Mouse (Mus musculus) G1E (cell line): Measurements from ENCODE around the gene Smug1. TPM values are rescaled to one million over a fixed set of nuclear protein-coding genes. Genes with fewer than 3 reads are reported as not detected.

ENCODE experiments used
- ATAC-seq: 2 replicates; pipeline ENCODE4 v1.8.0; 2016; ENCODE audit warnings: mild to moderate bottlenecking; ENCODE audit not compliant: insufficient number of reproducible peaks, poor library complexity, low FRiP score, severe bottlenecking; ENCODE audit errors: extremely low read depth
- DNase-seq: peaks from one replicate; pipeline ENCODE4 v3.0.0; 2012; ENCODE audit warnings: low spot score
- H3K27me3 ChIP-seq: 2 replicates; pipeline ENCODE4 v1.6.1; 2012; ENCODE audit warnings: mild to moderate bottlenecking, low read length, inconsistent platforms; ENCODE audit not compliant: insufficient read depth
- H3K36me3 ChIP-seq: replicated peaks from 2 replicates; pipeline ENCODE3; 2012; ENCODE audit warnings: mild to moderate bottlenecking, inconsistent platforms
- H3K4me1 ChIP-seq: 2 replicates; pipeline ENCODE4 v1.6.1; 2012; ENCODE audit warnings: low read depth, low read length, inconsistent platforms, mixed read lengths; ENCODE audit not compliant: insufficient read depth
- H3K4me3 ChIP-seq: 2 replicates; pipeline ENCODE4 v1.5.1; 2012; ENCODE audit warnings: low read depth, mild to moderate bottlenecking, inconsistent platforms, low read length, moderate library complexity, mixed read lengths
- H3K9me3 ChIP-seq: replicated peaks from 2 replicates; pipeline ENCODE4 v1.6.1; 2012; ENCODE audit warnings: inconsistent platforms
- CTCF ChIP-seq: IDR thresholded peaks from 2 replicates; pipeline ENCODE4 v1.5.1; 2012; ENCODE audit warnings: low read depth, low read length, inconsistent platforms, mixed read lengths
- GATA1 ChIP-seq: IDR thresholded peaks from 2 replicates; pipeline ENCODE4 v1.6.1; 2012; ENCODE audit warnings: borderline replicate concordance, low read length, inconsistent platforms, mixed read lengths
- GATA2 ChIP-seq: IDR thresholded peaks from 2 replicates; pipeline ENCODE4 v1.6.1; 2012; ENCODE audit warnings: low read depth, low read length, inconsistent platforms, borderline replicate concordance
- POLR2AphosphoS5 ChIP-seq: IDR thresholded peaks from 2 replicates; pipeline ENCODE4 v1.6.1; 2012; ENCODE audit warnings: low read depth, low read length, inconsistent platforms; ENCODE audit not compliant: insufficient replicate concordance
- TAL1 ChIP-seq: conservative IDR thresholded peaks from 2 replicates; pipeline ENCODE4 v1.6.1; 2012; ENCODE audit warnings: low read depth, low read length, inconsistent platforms, mixed read lengths
- polyA plus RNA-seq: library from polyadenylated mRNA; stranded (reverse); fragments of >175 nt; gene quantifications from 2 replicates; pipeline ENCODE4 v1.2.3, GENCODE M21; 2012
- total RNA-seq, 2 experiments: library from RNA; stranded (forward) in 1 of 2; stranded (reverse) in 1 of 2; fragments of 200-1000 nt in 1 of 2; fragments of >200 nt in 1 of 2; fragmentation: Nextera tagmentation in 1 of 2; gene quantifications; 2 replicates each; pipeline ENCODE4 v1.2.3; 2014 to 2017

Gene Smug1
- total and polyA plus RNA-seq, 3 experiments = 5.0 to 9.0 (median 7.8) TPM

DNA sequence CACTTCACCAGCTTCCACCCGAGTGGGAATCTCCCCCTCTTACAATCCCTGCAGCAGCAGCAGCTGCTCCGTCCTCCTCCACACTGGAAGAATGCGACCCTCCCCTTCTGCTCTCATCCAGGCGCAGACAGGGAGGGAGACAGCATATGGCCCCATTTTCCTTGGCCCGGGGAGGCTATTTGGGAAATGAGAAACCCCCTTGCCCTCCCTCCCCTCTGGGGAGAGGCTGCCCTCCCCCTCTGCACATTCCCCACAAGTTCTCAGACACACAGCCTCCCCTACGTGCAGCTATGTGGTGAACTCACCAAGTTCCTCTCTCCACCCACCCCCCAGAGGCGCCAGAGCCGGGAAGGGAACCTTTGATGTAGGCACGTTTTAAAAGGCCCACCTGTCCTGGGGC lies 51.6 kb downstream of the Smug1 start:
- Histone ChIP-seq H3K4me3 (no peak overlapping the region), H3K36me3 (no peaks in the 10 kb centered on the region), H3K4me1 (peaks cover 35% of the 10 kb centered on the region), H3K27me3 (peaks cover 55% of the 10 kb centered on the region), H3K9me3 (no peaks in the 10 kb centered on the region)
- DNase-seq = no peak
- ATAC-seq = no peak
- TF ChIP-seq GATA2 (no peak), GATA1 (no peak), CTCF (no peak), POLR2AphosphoS5 (no peak), TAL1 (no peak)

GRCm38 (mm10) chr15:103113077-103113476 lies 53.8 kb downstream of the Smug1 start:
- DNase-seq (no peak), ATAC-seq (no peak)
- Histone ChIP-seq H3K9me3 (no peaks in the 10 kb centered on the region), H3K4me1 (peaks cover 51% of the 10 kb centered on the region), H3K36me3 (peaks cover 3% of the 10 kb centered on the region), H3K4me3 (no peak overlapping the region), H3K27me3 (peaks cover 37% of the 10 kb centered on the region)
- no peak for TF ChIP-seq GATA2
- TF ChIP-seq CTCF = no peak
- TF ChIP-seq POLR2AphosphoS5 = no peak
- no peak for TF ChIP-seq TAL1
- no peak for TF ChIP-seq GATA1

DNA sequence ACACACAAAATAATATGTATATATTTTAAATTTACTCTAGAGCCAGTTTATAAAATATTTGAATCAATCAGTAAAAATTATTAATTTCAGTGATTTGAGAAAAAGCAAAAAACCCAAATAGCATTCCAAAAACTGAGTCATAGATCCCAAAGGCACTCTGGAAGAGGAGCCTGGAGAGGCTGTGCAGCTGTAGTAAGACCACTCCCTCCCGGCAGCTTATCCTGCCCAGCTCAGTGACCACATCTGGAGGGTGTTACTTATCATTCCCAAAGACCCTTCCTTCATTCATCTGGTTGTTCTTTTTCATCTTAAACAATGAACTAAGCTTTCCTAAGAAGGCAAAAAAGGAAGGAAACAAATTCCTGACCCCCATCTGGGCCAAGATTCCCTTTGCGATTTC lies 54.6 kb downstream of the Smug1 start:
- peaks cover 9% of the 10 kb centered on the region for H3K36me3 ChIP-seq
- H3K4me1 ChIP-seq = peaks cover 50% of the 10 kb centered on the region
- DNase-seq (no peak), ATAC-seq (no peak)
- no peak overlapping the region for H3K4me3 ChIP-seq
- no peaks in the 10 kb centered on the region for H3K9me3 ChIP-seq
- peaks cover 29% of the 10 kb centered on the region for H3K27me3 ChIP-seq
- TF ChIP-seq CTCF (no peak), GATA2 (no peak), POLR2AphosphoS5 (no peak), TAL1 (no peak), GATA1 (no peak)

DNA sequence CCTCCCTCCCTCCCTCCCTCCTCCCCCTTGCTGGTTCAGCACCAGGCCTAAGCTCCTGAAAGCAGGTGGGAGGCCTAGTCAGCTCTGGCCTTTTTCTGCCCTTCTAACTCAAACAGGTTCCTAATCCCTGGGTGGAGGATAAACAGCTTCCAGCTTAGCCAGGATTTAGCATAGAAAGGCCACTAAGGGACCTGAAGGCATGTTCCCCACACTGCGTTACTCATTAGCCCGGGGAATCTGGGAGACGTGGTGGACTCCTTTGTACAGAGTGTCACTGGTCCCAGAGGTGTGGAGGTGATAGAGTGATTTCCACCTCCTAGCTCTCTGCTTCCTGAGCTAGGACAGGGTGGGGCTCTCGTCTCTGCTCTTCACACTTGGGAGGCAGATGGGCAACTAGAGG lies 57.0 kb downstream of the Smug1 start:
- DNase-seq = no peak
- ATAC-seq = no peak
- Histone ChIP-seq H3K9me3 (no peaks in the 10 kb centered on the region), H3K4me3 (no peak overlapping the region), H3K36me3 (peaks cover 21% of the 10 kb centered on the region), H3K4me1 (peaks cover 44% of the 10 kb centered on the region), H3K27me3 (peaks cover 7% of the 10 kb centered on the region)
- no peak for TF ChIP-seq GATA1

- ATAC-seq = no peak
- H3K27me3 ChIP-seq = no peaks in the 10 kb centered on the region
- peaks cover 43% of the 10 kb centered on the region for H3K4me1 ChIP-seq
- no peaks in the 10 kb centered on the region for H3K9me3 ChIP-seq
- TF ChIP-seq TAL1 (no peak), GATA1 (no peak), POLR2AphosphoS5 (no peak), CTCF (no peak), GATA2 (no peak)
- H3K36me3 ChIP-seq = peaks cover 23% of the 10 kb centered on the region
- H3K4me3 ChIP-seq = no peak overlapping the region
- no peak for DNase-seq
These were observed 58.7 kb downstream of the Smug1 start for GRCm38 (mm10) chr15:103108066-103108676.

GRCm38 (mm10) chr15:103106201-103106600 lies 60.7 kb downstream of the Smug1 start:
- no peaks in the 10 kb centered on the region for H3K27me3 ChIP-seq
- TF ChIP-seq GATA1 = no peak
- TF ChIP-seq GATA2 = no peak
- TF ChIP-seq POLR2AphosphoS5 = no peak
- TF ChIP-seq TAL1 = no peak
- TF ChIP-seq CTCF = no peak

More at GRCm38 (mm10) chr15:103106201-103106600, 60.7 kb downstream of the Smug1 start:
- Histone ChIP-seq H3K9me3 (no peaks in the 10 kb centered on the region), H3K36me3 (peaks cover 23% of the 10 kb centered on the region), H3K4me1 (peaks cover 52% of the 10 kb centered on the region), H3K4me3 (no peak overlapping the region)
- ATAC-seq (no peak), DNase-seq (no peak)

Other genes starting within 250 kb of the Smug1 start
- gene Hoxc13, start 246.0 kb downstream of the Smug1 start, total RNA-seq (2014; fragmentation: Nextera tagmentation) = not detected in 2 replicates
- not detected in 2 replicates for gene Hoxc13, start 246.0 kb downstream of the Smug1 start, total RNA-seq (2017)
- not detected in 2 replicates for gene Hoxc13, start 246.0 kb downstream of the Smug1 start, polyA plus RNA-seq
- gene Hoxc12, start 230.3 kb downstream of the Smug1 start, total RNA-seq (2014; fragmentation: Nextera tagmentation) = not detected in 2 replicates
- gene Hoxc12, start 230.3 kb downstream of the Smug1 start, total RNA-seq (2017) = not detected in 2 replicates
- gene Hoxc12, start 230.3 kb downstream of the Smug1 start, polyA plus RNA-seq = not detected in 2 replicates
- gene Hoxc11, start 212.7 kb downstream of the Smug1 start, total RNA-seq (2014; fragmentation: Nextera tagmentation) = not detected in 2 replicates
- gene Hoxc11, start 212.7 kb downstream of the Smug1 start, total RNA-seq (2017) = 0.06 and 0.22 TPM in 2 replicates
- 0.04 TPM in 1 of 2 replicates, not detected in the other for gene Hoxc11, start 212.7 kb downstream of the Smug1 start, polyA plus RNA-seq
- gene Hoxc10, start 200.3 kb downstream of the Smug1 start, total RNA-seq (2014; fragmentation: Nextera tagmentation) = 0.60 TPM in 1 of 2 replicates, not detected in the other
- gene Hoxc10, start 200.3 kb downstream of the Smug1 start, total RNA-seq (2017) = 0.12 and 0.16 TPM in 2 replicates
- 0.08 and 0.16 TPM in 2 replicates for gene Hoxc10, start 200.3 kb downstream of the Smug1 start, polyA plus RNA-seq
- 9.9 and 19.8 TPM in 2 replicates for gene Hoxc5, start 199.6 kb downstream of the Smug1 start, total RNA-seq (2014; fragmentation: Nextera tagmentation)
- 7.6 and 9.1 TPM in 2 replicates for gene Hoxc5, start 199.6 kb downstream of the Smug1 start, total RNA-seq (2017)
- gene Hoxc5, start 199.6 kb downstream of the Smug1 start, polyA plus RNA-seq = 11.4 and 12.4 TPM in 2 replicates
- gene Hoxc9, start 190.7 kb downstream of the Smug1 start, total RNA-seq (2014; fragmentation: Nextera tagmentation) = 5.0 and 7.9 TPM in 2 replicates
- 3.3 and 3.9 TPM in 2 replicates for gene Hoxc9, start 190.7 kb downstream of the Smug1 start, total RNA-seq (2017)
- gene Hoxc9, start 190.7 kb downstream of the Smug1 start, polyA plus RNA-seq = 9.8 and 12.0 TPM in 2 replicates
- gene Hoxc8, start 176.5 kb downstream of the Smug1 start, total RNA-seq (2014; fragmentation: Nextera tagmentation) = 21.1 and 26.6 TPM in 2 replicates
- 2.0 and 2.7 TPM in 2 replicates for gene Hoxc8, start 176.5 kb downstream of the Smug1 start, total RNA-seq (2017)
- gene Hoxc8, start 176.5 kb downstream of the Smug1 start, polyA plus RNA-seq = 10.1 and 12.2 TPM in 2 replicates
- gene Hoxc6, start 168.8 kb downstream of the Smug1 start, total RNA-seq (2014; fragmentation: Nextera tagmentation) = 16.3 and 37.1 TPM in 2 replicates
- 8.6 and 12.0 TPM in 2 replicates for gene Hoxc6, start 168.8 kb downstream of the Smug1 start, total RNA-seq (2017)
- gene Hoxc6, start 168.8 kb downstream of the Smug1 start, polyA plus RNA-seq = 27.1 and 28.6 TPM in 2 replicates
- gene Hoxc4, start 148.2 kb downstream of the Smug1 start, total RNA-seq (2014; fragmentation: Nextera tagmentation) = 29.3 and 33.9 TPM in 2 replicates
- 11.0 and 12.2 TPM in 2 replicates for gene Hoxc4, start 148.2 kb downstream of the Smug1 start, total RNA-seq (2017)
- gene Hoxc4, start 148.2 kb downstream of the Smug1 start, polyA plus RNA-seq = 60.1 and 65.8 TPM in 2 replicates
- 261 and 300 TPM in 2 replicates for gene Cbx5, start 72.7 kb upstream of the Smug1 start, total RNA-seq (2014; fragmentation: Nextera tagmentation)
- gene Cbx5, start 72.7 kb upstream of the Smug1 start, total RNA-seq (2017) = 215 and 278 TPM in 2 replicates
- 7.0 and 9.5 TPM in 2 replicates for gene Cbx5, start 72.7 kb upstream of the Smug1 start, polyA plus RNA-seq
- gene Hnrnpa1, start 73.3 kb upstream of the Smug1 start, total RNA-seq (2014; fragmentation: Nextera tagmentation) = 379 and 391 TPM in 2 replicates
- gene Hnrnpa1, start 73.3 kb upstream of the Smug1 start, total RNA-seq (2017) = 797 and 984 TPM in 2 replicates
- 143 and 212 TPM in 2 replicates for gene Hnrnpa1, start 73.3 kb upstream of the Smug1 start, polyA plus RNA-seq
- gene Nfe2, start 91.3 kb upstream of the Smug1 start, total RNA-seq (2014; fragmentation: Nextera tagmentation) = 254 and 313 TPM in 2 replicates
- 177 TPM in 2 replicates for gene Nfe2, start 91.3 kb upstream of the Smug1 start, total RNA-seq (2017)
- 151 and 155 TPM in 2 replicates for gene Nfe2, start 91.3 kb upstream of the Smug1 start, polyA plus RNA-seq
- 494 and 507 TPM in 2 replicates for gene Copz1, start 105.6 kb upstream of the Smug1 start, total RNA-seq (2014; fragmentation: Nextera tagmentation)
- gene Copz1, start 105.6 kb upstream of the Smug1 start, total RNA-seq (2017) = 182 and 184 TPM in 2 replicates
- 72.4 and 97.2 TPM in 2 replicates for gene Copz1, start 105.6 kb upstream of the Smug1 start, polyA plus RNA-seq
- gene Gpr84, start 143.5 kb upstream of the Smug1 start, total RNA-seq (2014; fragmentation: Nextera tagmentation) = not detected in 2 replicates
- not detected in 2 replicates for gene Gpr84, start 143.5 kb upstream of the Smug1 start, total RNA-seq (2017)
- gene Gpr84, start 143.5 kb upstream of the Smug1 start, polyA plus RNA-seq = not detected in 2 replicates
- gene Zfp385a, start 173.0 kb upstream of the Smug1 start, total RNA-seq (2014; fragmentation: Nextera tagmentation) = 74.3 and 92.9 TPM in 2 replicates
- 2.0 TPM in 2 replicates for gene Zfp385a, start 173.0 kb upstream of the Smug1 start, total RNA-seq (2017)
- gene Zfp385a, start 173.0 kb upstream of the Smug1 start, polyA plus RNA-seq = 483 and 546 TPM in 2 replicates
- not detected in 2 replicates for gene Itga5, start 199.7 kb upstream of the Smug1 start, total RNA-seq (2014; fragmentation: Nextera tagmentation)
- 0.11 and 0.17 TPM in 2 replicates for gene Itga5, start 199.7 kb upstream of the Smug1 start, total RNA-seq (2017)
- 0.62 and 0.75 TPM in 2 replicates for gene Itga5, start 199.7 kb upstream of the Smug1 start, polyA plus RNA-seq